Mouse (Mus musculus): Measurements from ENCODE around the gene Taf15. TPM values are rescaled to one million over a fixed set of nuclear protein-coding genes. Genes with fewer than 3 reads are reported as not detected.
"Not testable (repeated sequence)": the region's sequence is repeated elsewhere in the genome, so short reads cannot be mapped to it uniquely, and the experiment has no call there.

The Taf15 gene
- polyA plus RNA-seq, 1 experiment: 60.1 TPM

- 54% methylated on average over 3 of the region's 3 CpGs for WGBS
These were observed 71.3 kb downstream of the Taf15 start for GRCm38 (mm10) chr11:83544214-83544613.

GRCm38 (mm10) chr11:83550186-83550632 lies 77.3 kb downstream of the Taf15 start:
- H3K4me3 ChIP-seq (replicated peaks; ENCODE audit: insufficient read depth, low read depth, low read length): no peak overlapping the region
- no peaks in the 10 kb centered on the region for H3K4me1 ChIP-seq (ENCODE audit: control insufficient read depth, insufficient read depth, low read length)
- no peak overlapping the region for H3K27ac ChIP-seq (ENCODE audit: insufficient read depth, low read length)
- H3K27me3 ChIP-seq (ENCODE audit: control insufficient read depth, insufficient read depth, low read length): no peaks in the 10 kb centered on the region
- TF ChIP-seq CTCF (IDR thresholded peaks at IDR 0.05; ENCODE audit: borderline replicate concordance, insufficient read depth, low read depth, low read length) (no peak), POLR2A (IDR thresholded peaks at IDR 0.05; ENCODE audit: borderline replicate concordance, insufficient read depth, low read length) (no peak)
- DNase-seq: no peak
- WGBS: 87% methylated on average over 5 of the region's 5 CpGs

More at GRCm38 (mm10) chr11:83544214-83544613, 71.3 kb downstream of the Taf15 start:
- Histone ChIP-seq H3K4me1 (ENCODE audit: control insufficient read depth, insufficient read depth, low read length) (no peaks in the 10 kb centered on the region), H3K27ac (ENCODE audit: insufficient read depth, low read length) (no peak overlapping the region), H3K4me3 (replicated peaks; ENCODE audit: insufficient read depth, low read depth, low read length) (no peak overlapping the region), H3K27me3 (ENCODE audit: control insufficient read depth, insufficient read depth, low read length) (no peaks in the 10 kb centered on the region)
- no peak for DNase-seq
- TF ChIP-seq CTCF (IDR thresholded peaks at IDR 0.05; ENCODE audit: borderline replicate concordance, insufficient read depth, low read depth, low read length) (no peak), POLR2A (IDR thresholded peaks at IDR 0.05; ENCODE audit: borderline replicate concordance, insufficient read depth, low read length) (no peak)

GRCm38 (mm10) chr11:83551037-83551436 lies 78.2 kb downstream of the Taf15 start:
- 76% methylated on average over 7 of the region's 7 CpGs for WGBS
- not testable (repeated sequence) for H3K27ac ChIP-seq (ENCODE audit: insufficient read depth, low read length); H3K4me3 ChIP-seq (replicated peaks; ENCODE audit: insufficient read depth, low read depth, low read length)

GRCm38 (mm10) chr11:83551668-83552067 lies 78.8 kb downstream of the Taf15 start:
- H3K4me3 ChIP-seq (replicated peaks; ENCODE audit: insufficient read depth, low read depth, low read length): no peak overlapping the region
- TF ChIP-seq CTCF (IDR thresholded peaks at IDR 0.05; ENCODE audit: borderline replicate concordance, insufficient read depth, low read depth, low read length) (no peak), POLR2A (IDR thresholded peaks at IDR 0.05; ENCODE audit: borderline replicate concordance, insufficient read depth, low read length) (no peak)
- no peak overlapping the region for H3K27ac ChIP-seq (ENCODE audit: insufficient read depth, low read length)
- H3K27me3 ChIP-seq (ENCODE audit: control insufficient read depth, insufficient read depth, low read length): no peaks in the 10 kb centered on the region
- DNase-seq: no peak
- H3K4me1 ChIP-seq (ENCODE audit: control insufficient read depth, insufficient read depth, low read length): no peaks in the 10 kb centered on the region; the same call in 1 of the 2 replicates
- WGBS: 79% methylated on average over 5 of the region's 5 CpGs

More at GRCm38 (mm10) chr11:83551037-83551436, 78.2 kb downstream of the Taf15 start:
- not testable (repeated sequence) for H3K4me1 ChIP-seq (ENCODE audit: control insufficient read depth, insufficient read depth, low read length); DNase-seq; H3K27me3 ChIP-seq (ENCODE audit: control insufficient read depth, insufficient read depth, low read length)

Other genes starting within 250 kb of the Taf15 start
- gene Slfn14, start 186.4 kb upstream of the Taf15 start, polyA plus RNA-seq (2012; rRNA removed): 0.03 TPM in 1 of 2 replicates, not detected in the other
- 116 and 117 TPM in 2 replicates for gene Ap2b1, start 174.1 kb upstream of the Taf15 start, polyA plus RNA-seq (2012; rRNA removed)
- 8.6 and 9.8 TPM in 2 replicates for gene Pex12, start 170.5 kb upstream of the Taf15 start, polyA plus RNA-seq (2012; rRNA removed)
- 121 and 126 TPM in 2 replicates for gene Rasl10b, start 63.9 kb upstream of the Taf15 start, polyA plus RNA-seq (2012; rRNA removed)
- 0.16 and 0.22 TPM in 2 replicates for gene Gas2l2, start 43.6 kb upstream of the Taf15 start, polyA plus RNA-seq (2012; rRNA removed)
- 1.5 and 3.1 TPM in 2 replicates for gene 1700020L24Rik, start 35.4 kb upstream of the Taf15 start, polyA plus RNA-seq (2012; rRNA removed)
- gene Mmp28, start 10.0 kb upstream of the Taf15 start, polyA plus RNA-seq (2012; rRNA removed): 4.3 and 4.8 TPM in 2 replicates
- gene Heatr9, start 49.1 kb downstream of the Taf15 start, polyA plus RNA-seq (2012; rRNA removed): not detected in 2 replicates
- 0.85 and 1.3 TPM in 2 replicates for gene Ccl5, start 57.4 kb downstream of the Taf15 start, polyA plus RNA-seq (2012; rRNA removed)
- gene Ccl9, start 105.5 kb downstream of the Taf15 start, polyA plus RNA-seq (2012; rRNA removed): 0.62 and 0.87 TPM in 2 replicates
- gene Ccl6, start 120.0 kb downstream of the Taf15 start, polyA plus RNA-seq (2012; rRNA removed): 1.0 and 1.7 TPM in 2 replicates
- gene Rpl9-ps1, start 172.5 kb downstream of the Taf15 start, polyA plus RNA-seq (2012; rRNA removed): not detected in 2 replicates
- 0.25 and 0.41 TPM in 2 replicates for gene Ccl3, start 176.3 kb downstream of the Taf15 start, polyA plus RNA-seq (2012; rRNA removed)
- gene Ccl4, start 189.5 kb downstream of the Taf15 start, polyA plus RNA-seq (2012; rRNA removed): 0.25 and 0.32 TPM in 2 replicates
- 0.51 and 1.1 TPM in 2 replicates for gene Wfdc17, start 230.9 kb downstream of the Taf15 start, polyA plus RNA-seq (2012; rRNA removed)
- 3.0 and 5.3 TPM in 2 replicates for gene Wfdc18, start 235.9 kb downstream of the Taf15 start, polyA plus RNA-seq (2012; rRNA removed)